Mouse (Mus musculus) heart, embryonic 14.5 days (tissue): Measurements from ENCODE around the gene Fcer1g. TPM values are rescaled to one million over a fixed set of nuclear protein-coding genes. Genes with fewer than 3 reads are reported as not detected.

Source experiments
- ATAC-seq: fragments of 200-750 bp; cut with Nextera tagmentation; 2 replicates; pipeline ENCODE4 v1.8.0; 2017; ENCODE audit warnings: low read depth, moderate TSS enrichment; ENCODE audit not compliant: insufficient number of reproducible peaks, insufficient read depth, low FRiP score
- H3K27ac ChIP-seq, 2 experiments: fragments of 200-500 bp in 1 of 2; fragments of 300-500 bp in 1 of 2; sonication (generic) in 1 of 2; replicated peaks in 1 of 2; 2 replicates each; pipeline ENCODE4 v1.5.1; 2012 to 2014; ENCODE audit warnings: low read depth in 2 of 2, low read length in 2 of 2, control low read depth in 1 of 2, mild to moderate bottlenecking in 1 of 2, mixed read lengths in 1 of 2; ENCODE audit not compliant: control insufficient read depth in 1 of 2, insufficient read depth in 1 of 2
- H3K27me3 ChIP-seq: fragments of 300-500 bp; sonication (generic); 2 replicates; pipeline ENCODE4 v1.6.1; 2014; ENCODE audit warnings: mild to moderate bottlenecking, low read length, control low read depth; ENCODE audit not compliant: control insufficient read depth, insufficient read depth
- H3K36me3 ChIP-seq: fragments of 300-500 bp; sonication (generic); 2 replicates; pipeline ENCODE4 v1.6.1; 2014; ENCODE audit warnings: mild to moderate bottlenecking, control low read depth, low read length, mixed read lengths; ENCODE audit not compliant: control insufficient read depth, insufficient read depth
- H3K4me1 ChIP-seq, 2 experiments: fragments of 200-500 bp in 1 of 2; fragments of 300-500 bp in 1 of 2; sonication (generic) in 1 of 2; 2 replicates each; pipeline ENCODE4 v1.6.1; 2012 to 2014; ENCODE audit warnings: low read length in 2 of 2, control low read depth in 1 of 2, mixed read lengths in 1 of 2; ENCODE audit not compliant: control insufficient read depth in 2 of 2, insufficient read depth in 2 of 2
- H3K4me2 ChIP-seq: fragments of 300-500 bp; sonication (generic); 2 replicates; pipeline ENCODE4 v1.6.1; 2014; ENCODE audit warnings: mild to moderate bottlenecking, low read length
- H3K4me3 ChIP-seq, 2 experiments: fragments of 200-500 bp in 1 of 2; fragments of 300-500 bp in 1 of 2; sonication (generic) in 1 of 2; 2 replicates each; pipeline ENCODE4 v1.5.1; 2012 to 2014; ENCODE audit warnings: low read length in 2 of 2, mild to moderate bottlenecking in 2 of 2, control low read depth in 1 of 2, low read depth in 1 of 2, moderate library complexity in 1 of 2; ENCODE audit not compliant: control insufficient read depth in 1 of 2, insufficient read depth in 1 of 2
- H3K9ac ChIP-seq: fragments of 300-500 bp; sonication (generic); 2 replicates; pipeline ENCODE4 v1.6.1; 2014; ENCODE audit warnings: mild to moderate bottlenecking, low read length
- H3K9me3 ChIP-seq: fragments of 300-500 bp; sonication (generic); 2 replicates; pipeline ENCODE4 v1.6.1; 2016; ENCODE audit warnings: low read length, control low read depth; ENCODE audit not compliant: control insufficient read depth
- WGBS: fragments of 180-500 bp; shearing (Covaris S2); extraction: QIAGEN DNeasy Blood & Tissue Kit; methylation state at CpG from one replicate; pipeline ENCODE4 v1.1.7; 2014; 5-methylcytosine and 5-hydroxymethylcytosine counted together
- polyA plus RNA-seq: library from polyadenylated mRNA; unstranded; fragments of >200 nt; fragmentation: Nextera tagmentation; extraction: Ambion mirVana; gene quantifications from 2 replicates; pipeline ENCODE4 v1.2.1, GENCODE M21; 2014

Fcer1g gene
- polyA plus RNA-seq, 1 experiment from 2014 or later, result 30.1 TPM

GRCm38 (mm10) chr1:171238463-171238862 lies 4.3 kb upstream of the Fcer1g start:
- Histone ChIP-seq H3K27me3 (no peaks in the 10 kb centered on the region), H3K4me2 (no peak overlapping the region), H3K36me3 (peaks cover 99% of the 10 kb centered on the region), H3K9ac (no peak overlapping the region), H3K4me3 (no peak overlapping the region), H3K27ac (no peak overlapping the region), H3K9me3 (no peaks in the 10 kb centered on the region), H3K4me1 (peaks cover 3 to 4% of the 10 kb centered on the region in 2 experiments; a peak in 2 of 4 replicates)
- no peak for ATAC-seq
- 66% methylated on average over 14 of the region's 14 CpGs for WGBS

DNA sequence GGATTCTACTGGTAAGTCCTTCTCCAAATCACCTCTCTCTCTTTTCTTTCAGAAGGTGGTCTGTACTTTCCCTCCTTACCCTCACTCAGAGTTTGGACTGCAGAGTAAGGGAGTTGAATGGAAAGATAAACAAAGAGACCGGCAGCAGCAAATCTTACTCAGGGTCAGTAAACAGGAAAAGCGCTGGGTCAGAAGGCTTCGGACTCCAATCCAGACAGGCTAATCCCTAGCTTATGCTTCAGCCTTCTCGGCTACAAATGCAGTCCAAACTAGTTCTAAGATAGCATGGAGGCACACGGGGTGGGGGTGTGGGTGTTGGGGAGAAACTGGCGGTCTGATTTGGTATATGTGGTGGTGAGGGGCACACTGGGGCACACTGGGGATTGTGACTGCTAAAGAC lies 3.3 kb upstream of the Fcer1g start:
- Histone ChIP-seq H3K27me3 (no peaks in the 10 kb centered on the region), H3K4me3 (no peak overlapping the region), H3K4me2 (no peak overlapping the region), H3K4me1 (peaks cover 4 to 5% of the 10 kb centered on the region in 2 experiments; a peak in 2 of 4 replicates), H3K36me3 (peaks cover 89% of the 10 kb centered on the region), H3K9ac (no peak overlapping the region), H3K9me3 (no peaks in the 10 kb centered on the region), H3K27ac (no peak overlapping the region)
- no peak for ATAC-seq
- WGBS, result 75% methylated on average over 6 of the region's 6 CpGs

- Histone ChIP-seq H3K36me3 (peaks cover 74% of the 10 kb centered on the region), H3K4me1 (peaks cover 4 to 5% of the 10 kb centered on the region in 2 experiments; a peak in 2 of 4 replicates), H3K4me3 (no peak overlapping the region), H3K9me3 (no peaks in the 10 kb centered on the region), H3K27ac (no peak overlapping the region), H3K4me2 (no peak overlapping the region), H3K27me3 (no peaks in the 10 kb centered on the region), H3K9ac (no peak overlapping the region)
- WGBS, result 51% methylated on average over 4 of the region's 4 CpGs
- no peak for ATAC-seq
These were observed 1.6 kb upstream of the Fcer1g start for GRCm38 (mm10) chr1:171235791-171236190.

DNA sequence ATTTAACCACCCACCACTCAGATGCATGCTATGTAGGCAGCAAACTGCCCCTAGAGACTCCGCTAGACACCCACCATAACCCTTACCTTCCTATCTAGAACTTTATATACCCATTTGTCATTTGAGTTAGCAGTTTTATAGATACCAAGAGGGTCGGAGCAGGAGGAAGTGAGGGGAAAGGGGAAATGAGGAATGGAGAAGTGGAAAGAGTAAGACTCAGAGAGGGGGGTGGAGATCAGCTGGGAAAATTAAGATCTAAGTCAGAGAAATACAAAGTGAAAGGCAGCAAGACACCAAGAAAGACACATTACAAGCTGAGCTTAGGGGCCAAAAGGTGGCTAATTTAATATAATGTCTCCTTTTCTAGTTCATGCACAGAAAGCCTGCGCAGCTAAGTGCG lies 373 bp upstream of the Fcer1g start:
- Histone ChIP-seq H3K4me3 (no peak overlapping the region), H3K27me3 (no peaks in the 10 kb centered on the region), H3K4me2 (no peak overlapping the region), H3K9ac (0 out of 2 replicates have a peak overlapping the region, but pooled peaks have one; percentile 7), H3K27ac (0 out of 4 replicates have a peak overlapping the region, but pooled peaks of 1 of the 2 experiments have one; percentile 14), H3K36me3 (peaks cover 61% of the 10 kb centered on the region), H3K4me1 (peaks cover 4 to 5% of the 10 kb centered on the region in 2 experiments; a peak in 2 of 4 replicates), H3K9me3 (no peaks in the 10 kb centered on the region)
- 86% methylated on average over 4 of the region's 4 CpGs for WGBS
- ATAC-seq, result no peak

GRCm38 (mm10) chr1:171232800-171233730 lies 1.1 kb downstream of the Fcer1g start:
- H3K9me3 ChIP-seq, result no peaks in the 10 kb centered on the region
- no peak overlapping the region for H3K9ac ChIP-seq
- H3K27ac ChIP-seq, result no peak overlapping the region
- no peak overlapping the region for H3K4me3 ChIP-seq
- H3K36me3 ChIP-seq, result peaks cover 46% of the 10 kb centered on the region
- no peaks in the 10 kb centered on the region for H3K27me3 ChIP-seq
- ATAC-seq, result no peak
- no peak overlapping the region for H3K4me2 ChIP-seq
- WGBS, result 54% methylated on average over 12 of the region's 12 CpGs
- peaks cover 4 to 5% of the 10 kb centered on the region in 2 experiments; a peak in 2 of 4 replicates for H3K4me1 ChIP-seq

GRCm38 (mm10) chr1:171232348-171232747 lies 1.8 kb downstream of the Fcer1g start:
- no peak overlapping the region for H3K4me3 ChIP-seq
- WGBS, result 87% methylated on average over 5 of the region's 5 CpGs
- peaks cover 39% of the 10 kb centered on the region for H3K36me3 ChIP-seq
- H3K4me2 ChIP-seq, result no peak overlapping the region
- no peaks in the 10 kb centered on the region for H3K27me3 ChIP-seq
- ATAC-seq, result no peak
- peaks cover 4 to 5% of the 10 kb centered on the region in 2 experiments; a peak in 2 of 4 replicates for H3K4me1 ChIP-seq
- no peak overlapping the region for H3K27ac ChIP-seq
- no peak overlapping the region for H3K9ac ChIP-seq
- H3K9me3 ChIP-seq, result no peaks in the 10 kb centered on the region

- Histone ChIP-seq H3K27me3 (no peaks in the 10 kb centered on the region), H3K4me2 (no peak overlapping the region), H3K36me3 (peaks cover 34% of the 10 kb centered on the region), H3K9me3 (no peaks in the 10 kb centered on the region), H3K27ac (no peak overlapping the region), H3K9ac (no peak overlapping the region), H3K4me1 (peaks cover 4 to 5% of the 10 kb centered on the region in 2 experiments; a peak in 2 of 4 replicates), H3K4me3 (no peak overlapping the region)
- WGBS, result 73% methylated on average over 4 of the region's 4 CpGs
- no peak for ATAC-seq
These were observed 2.3 kb downstream of the Fcer1g start for GRCm38 (mm10) chr1:171231844-171232243.
